Mouse (Mus musculus) kidney, adult 11 months (tissue): ENCODE measurements at regions not wholly inside any gene's neighbourhood (a gene's known extent, or its start where the extent isn't known, plus 50 kb on each side); places are given as distances from the start of the nearest gene placed in this dataset.

Source experiments
- DNase-seq: peaks from one replicate; pipeline ENCODE4 v3.0.0; 2022

DNA sequence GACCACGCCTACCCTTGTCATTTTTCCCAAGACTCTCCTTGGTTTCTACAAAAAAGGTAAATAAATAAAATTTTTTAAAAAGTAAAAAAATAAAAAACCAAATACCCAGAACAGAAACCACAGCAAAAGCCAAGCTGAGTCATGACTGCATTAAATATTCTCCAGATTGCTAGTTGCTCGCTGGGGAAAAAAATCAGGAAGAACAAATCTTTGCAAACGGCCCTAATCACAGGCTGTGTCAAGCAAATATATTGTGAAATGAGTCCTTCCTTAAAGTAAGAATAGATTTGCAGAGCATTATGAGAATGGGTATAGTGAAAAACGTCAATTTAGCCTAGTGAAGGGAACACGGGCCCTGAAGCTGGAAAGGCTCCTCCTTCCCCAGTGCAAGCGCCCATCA lies 86.6 kb upstream of the Pitrm1 start:
- DNase-seq: no peak

DNA sequence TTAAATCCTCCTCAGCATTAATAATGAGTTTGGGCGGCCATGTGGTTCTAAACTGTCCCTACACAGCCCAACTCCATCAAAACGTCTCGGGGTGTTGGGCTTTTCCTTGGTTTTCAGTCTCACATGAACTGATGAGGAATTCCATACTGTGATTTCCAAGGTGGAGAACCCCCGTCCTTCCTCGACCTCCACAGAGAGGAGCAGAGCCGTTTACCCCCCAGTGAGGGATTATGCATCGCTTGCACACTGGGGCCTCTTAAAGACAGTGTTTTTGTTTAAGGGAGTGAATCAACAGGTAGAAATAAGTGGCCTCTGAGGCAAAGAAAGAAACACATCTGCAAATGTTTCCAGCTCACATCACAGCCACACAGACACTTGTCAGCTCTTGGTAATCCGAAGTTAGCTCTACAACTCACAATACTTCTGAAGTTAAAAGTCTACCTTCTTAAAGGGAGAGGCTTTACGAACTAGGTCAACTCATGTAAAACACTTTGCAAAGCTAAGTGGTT lies 82.0 kb upstream of the Pitrm1 start:
- no peak for DNase-seq

GRCm38 (mm10) chr13:6469446-6470227 lies 78.3 kb upstream of the Pitrm1 start:
- peak; percentile 73 for DNase-seq

DNA sequence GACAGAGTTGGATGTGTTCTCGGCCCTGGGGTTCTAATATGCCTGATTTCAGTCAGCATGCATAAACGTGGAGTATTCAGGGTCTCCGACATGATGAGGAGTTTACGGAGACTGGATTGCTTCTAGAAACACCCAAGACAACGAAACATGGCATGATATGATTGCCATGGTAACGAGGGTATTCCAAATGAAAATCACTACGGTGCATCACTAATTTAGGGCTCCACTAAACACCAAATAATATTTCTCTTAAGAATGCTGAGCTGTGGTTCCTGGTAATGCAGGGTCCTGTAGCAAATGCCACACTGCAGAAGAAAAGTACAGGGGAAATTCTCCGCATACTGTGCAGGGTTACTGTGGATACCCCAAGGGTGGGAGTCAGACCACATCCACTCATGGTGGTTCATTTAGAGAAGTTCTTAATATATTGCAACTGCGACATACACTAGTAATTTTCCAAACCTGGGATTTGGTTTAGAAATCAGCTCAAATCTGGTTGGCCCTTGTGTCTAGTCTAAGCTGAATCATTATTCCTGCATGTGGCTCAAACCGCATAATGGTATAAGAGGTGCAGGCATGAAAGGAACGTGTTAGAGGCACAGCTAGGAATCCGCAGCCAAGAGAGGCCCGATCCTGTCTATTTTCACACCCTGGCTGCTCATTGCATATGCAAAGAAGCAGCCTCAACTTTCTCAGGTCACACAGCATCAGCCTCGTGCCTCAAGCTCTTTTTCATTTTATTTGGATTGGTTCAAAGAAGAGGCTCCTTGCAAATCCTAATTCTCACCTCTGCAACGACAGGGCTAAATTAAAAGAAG lies 77.5 kb upstream of the Pitrm1 start:
- no peak for DNase-seq

DNA sequence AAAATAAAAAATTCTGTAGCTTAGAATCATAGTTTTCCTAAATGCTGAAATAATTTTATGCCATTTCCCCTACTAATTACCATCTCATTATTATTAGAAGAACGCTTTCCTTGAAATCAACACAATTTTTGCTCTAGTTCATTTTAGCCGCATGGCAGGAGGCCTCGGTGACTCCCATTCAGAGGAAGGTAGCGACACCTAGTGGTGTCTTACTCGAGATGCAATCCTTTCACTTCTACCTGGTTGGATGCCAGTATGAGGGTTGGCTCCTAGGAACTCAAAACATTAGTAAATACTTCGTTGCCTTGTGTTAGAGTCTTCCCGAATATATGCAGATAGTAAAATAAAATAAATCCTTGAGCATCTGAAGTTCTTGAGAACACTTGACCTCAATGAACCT lies 76.3 kb upstream of the Pitrm1 start:
- peak; percentile 37 for DNase-seq

DNA sequence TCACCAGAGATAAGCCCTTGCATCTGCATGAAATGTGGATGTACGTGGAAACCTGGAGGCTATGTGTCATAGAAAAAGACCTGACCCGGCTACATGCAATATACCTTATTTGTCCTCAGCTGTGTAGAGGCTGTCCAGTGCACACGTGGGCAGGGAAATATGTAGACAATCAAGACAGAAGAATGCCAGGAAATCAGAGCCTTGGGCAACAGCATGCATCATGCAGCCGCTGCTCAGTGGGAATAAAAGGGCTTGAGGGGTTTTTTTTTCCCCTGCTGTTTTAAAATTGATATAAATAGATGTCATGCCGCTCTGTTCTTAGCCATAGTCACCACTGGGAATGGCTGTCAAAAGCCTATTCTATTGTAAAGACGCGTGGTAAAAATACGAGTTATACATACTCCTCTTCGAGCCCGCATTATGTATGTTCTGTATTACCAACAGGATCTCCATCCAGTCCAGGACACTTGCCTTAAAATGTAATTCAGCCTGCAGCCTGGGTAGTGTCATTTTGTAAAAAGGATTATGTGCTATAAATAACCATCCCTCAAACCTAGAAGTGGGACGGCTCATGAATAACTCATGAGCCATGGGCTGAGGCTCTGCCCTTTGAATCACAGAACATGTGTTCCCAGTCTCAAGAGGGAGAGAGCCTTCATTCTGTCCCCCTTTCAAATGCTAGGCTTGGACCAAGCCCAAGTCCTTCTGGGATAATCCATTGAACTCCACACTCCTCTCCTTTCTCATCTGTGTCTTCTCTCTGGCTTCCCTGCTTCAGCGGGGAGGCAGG lies 74.4 kb upstream of the Pitrm1 start:
- DNase-seq: no peak

GRCm38 (mm10) chr13:6479667-6480066 lies 68.3 kb upstream of the Pitrm1 start:
- DNase-seq: no peak

DNA sequence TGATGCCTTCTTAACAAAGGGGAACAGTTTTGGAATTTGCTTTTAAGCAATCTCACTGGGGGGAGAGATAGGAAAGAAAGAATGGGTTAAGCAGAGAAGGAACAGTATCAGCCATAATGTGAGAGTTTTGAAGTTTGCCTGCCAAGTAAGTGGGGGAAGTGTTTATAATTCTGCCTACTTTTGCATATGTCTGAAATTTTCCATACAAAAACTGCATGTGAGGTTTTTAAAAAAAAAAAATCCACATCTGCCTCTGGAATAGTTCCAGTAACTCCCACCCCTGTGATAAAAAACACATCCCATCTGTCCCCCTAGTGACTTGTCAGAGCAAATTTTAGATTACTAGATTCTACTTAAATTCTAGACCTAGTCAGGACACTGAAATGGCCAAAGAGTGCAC lies 63.5 kb upstream of the Pitrm1 start:
- DNase-seq: no peak

- DNase-seq: no peak
Observed at GRCm38 (mm10) chr13:6487837-6488236, 60.1 kb upstream of the Pitrm1 start.

DNA sequence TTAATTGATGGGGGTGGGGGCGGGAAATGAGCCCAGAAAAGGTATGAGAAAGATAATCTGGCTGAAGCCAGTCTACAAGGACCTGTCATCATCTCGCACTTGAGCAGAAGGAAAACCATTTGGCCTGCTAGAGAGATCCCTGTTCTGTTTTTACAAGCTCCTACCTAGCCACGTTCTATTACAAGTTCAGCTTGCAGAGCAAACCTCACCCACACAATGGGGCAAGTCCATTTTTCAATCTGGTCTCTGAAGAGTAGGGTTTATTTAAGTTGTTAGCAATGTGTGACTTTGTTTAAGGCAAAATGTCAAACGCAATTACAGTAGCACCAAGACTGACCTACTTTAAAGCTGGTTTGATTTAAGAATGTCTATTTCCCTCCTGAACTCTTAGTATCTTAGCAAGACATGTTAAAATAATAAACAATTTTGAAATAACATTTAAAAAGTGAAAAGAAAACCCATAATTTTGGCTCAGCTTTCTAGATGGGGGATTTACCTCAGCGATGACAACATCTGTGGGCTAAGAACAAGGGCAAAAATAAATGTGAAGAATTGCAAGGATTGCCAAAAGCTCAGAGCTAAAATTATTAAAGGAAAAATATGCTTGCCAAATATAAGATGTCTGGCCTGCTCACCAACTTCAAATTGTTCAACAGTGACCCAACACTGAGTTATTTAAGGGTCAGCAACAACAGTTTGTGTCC lies 54.9 kb upstream of the Pitrm1 start:
- no peak for DNase-seq
